Mouse (Mus musculus) G1E (cell line): ENCODE results near the gene Mgat4b. TPM values are rescaled to one million over a fixed set of nuclear protein-coding genes. Genes with fewer than 3 reads are reported as not detected.

Source experiments
- ATAC-seq: 2 replicates; pipeline ENCODE4 v1.8.0; 2016; ENCODE audit warnings: mild to moderate bottlenecking; ENCODE audit not compliant: insufficient number of reproducible peaks, poor library complexity, low FRiP score, severe bottlenecking; ENCODE audit errors: extremely low read depth
- DNase-seq: peaks from one replicate; pipeline ENCODE4 v3.0.0; 2012; ENCODE audit warnings: low spot score
- H3K27me3 ChIP-seq: 2 replicates; pipeline ENCODE4 v1.6.1; 2012; ENCODE audit warnings: mild to moderate bottlenecking, low read length, inconsistent platforms; ENCODE audit not compliant: insufficient read depth
- H3K36me3 ChIP-seq: replicated peaks from 2 replicates; pipeline ENCODE3; 2012; ENCODE audit warnings: mild to moderate bottlenecking, inconsistent platforms
- H3K4me1 ChIP-seq: 2 replicates; pipeline ENCODE4 v1.6.1; 2012; ENCODE audit warnings: low read depth, low read length, inconsistent platforms, mixed read lengths; ENCODE audit not compliant: insufficient read depth
- H3K4me3 ChIP-seq: 2 replicates; pipeline ENCODE4 v1.5.1; 2012; ENCODE audit warnings: low read depth, mild to moderate bottlenecking, inconsistent platforms, low read length, moderate library complexity, mixed read lengths
- H3K9me3 ChIP-seq: replicated peaks from 2 replicates; pipeline ENCODE4 v1.6.1; 2012; ENCODE audit warnings: inconsistent platforms
- CTCF ChIP-seq: IDR thresholded peaks from 2 replicates; pipeline ENCODE4 v1.5.1; 2012; ENCODE audit warnings: low read depth, low read length, inconsistent platforms, mixed read lengths
- GATA1 ChIP-seq: IDR thresholded peaks from 2 replicates; pipeline ENCODE4 v1.6.1; 2012; ENCODE audit warnings: borderline replicate concordance, low read length, inconsistent platforms, mixed read lengths
- GATA2 ChIP-seq: IDR thresholded peaks from 2 replicates; pipeline ENCODE4 v1.6.1; 2012; ENCODE audit warnings: low read depth, low read length, inconsistent platforms, borderline replicate concordance
- POLR2AphosphoS5 ChIP-seq: IDR thresholded peaks from 2 replicates; pipeline ENCODE4 v1.6.1; 2012; ENCODE audit warnings: low read depth, low read length, inconsistent platforms; ENCODE audit not compliant: insufficient replicate concordance
- TAL1 ChIP-seq: conservative IDR thresholded peaks from 2 replicates; pipeline ENCODE4 v1.6.1; 2012; ENCODE audit warnings: low read depth, low read length, inconsistent platforms, mixed read lengths
- polyA plus RNA-seq: library from polyadenylated mRNA; stranded (reverse); fragments of >175 nt; gene quantifications from 2 replicates; pipeline ENCODE4 v1.2.3, GENCODE M21; 2012
- total RNA-seq, 2 experiments: library from RNA; stranded (forward) in 1 of 2; stranded (reverse) in 1 of 2; fragments of 200-1000 nt in 1 of 2; fragments of >200 nt in 1 of 2; fragmentation: Nextera tagmentation in 1 of 2; gene quantifications; 2 replicates each; pipeline ENCODE4 v1.2.3; 2014 to 2017

Gene Mgat4b
- total and polyA plus RNA-seq, 3 experiments, result 15.6 to 106 (median 18.4) TPM

GRCm38 (mm10) chr11:50198916-50199315 is 11.8 kb upstream of the Mgat4b start:
- Histone ChIP-seq H3K9me3 (no peaks in the 10 kb centered on the region), H3K27me3 (no peaks in the 10 kb centered on the region), H3K4me1 (peaks cover 22% of the 10 kb centered on the region), H3K4me3 (no peak overlapping the region), H3K36me3 (peaks cover 96% of the 10 kb centered on the region)
- ATAC-seq (no peak), DNase-seq (no peak)
- TF ChIP-seq TAL1 (no peak), GATA1 (no peak), CTCF (no peak), GATA2 (no peak), POLR2AphosphoS5 (no peak)

- no peaks in the 10 kb centered on the region for H3K27me3 ChIP-seq
- H3K4me1 ChIP-seq, result peaks cover 12% of the 10 kb centered on the region; the same call in 1 of the 2 replicates
- H3K9me3 ChIP-seq, result no peaks in the 10 kb centered on the region
- peaks cover 98% of the 10 kb centered on the region for H3K36me3 ChIP-seq
- DNase-seq, result no peak
- ATAC-seq, result no peak
- no peak for TF ChIP-seq POLR2AphosphoS5
- TF ChIP-seq CTCF, result no peak
- no peak for TF ChIP-seq GATA2
- no peak for TF ChIP-seq TAL1
- no peak for TF ChIP-seq GATA1
- H3K4me3 ChIP-seq, result no peak overlapping the region
Measured at GRCm38 (mm10) chr11:50200613-50201012, 10.1 kb upstream of the Mgat4b start.

DNA sequence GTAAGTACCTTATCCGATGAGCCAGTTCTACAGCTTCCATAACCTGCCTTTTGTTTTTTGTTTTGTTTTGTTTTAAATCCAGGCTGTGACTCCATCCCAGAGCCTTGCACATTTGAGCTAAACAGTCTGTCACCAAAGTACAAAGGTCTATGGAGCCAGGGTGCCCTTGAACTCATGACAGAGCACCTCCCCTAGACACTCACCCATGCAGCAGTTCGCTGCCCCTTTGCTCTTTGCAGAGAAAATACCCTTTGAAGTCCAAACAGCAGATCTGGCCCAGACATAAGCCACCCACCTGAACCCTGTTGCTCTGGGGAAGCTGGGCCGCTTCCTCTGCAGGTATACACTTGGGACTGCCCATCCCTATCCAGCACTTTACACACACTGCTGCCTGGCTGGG is 9.1 kb upstream of the Mgat4b start:
- DNase-seq, result no peak
- no peak for TF ChIP-seq GATA1
- TF ChIP-seq CTCF, result no peak
- no peak for TF ChIP-seq GATA2
- no peak for TF ChIP-seq TAL1
- TF ChIP-seq POLR2AphosphoS5, result no peak
- Histone ChIP-seq H3K9me3 (no peaks in the 10 kb centered on the region), H3K4me1 (peaks cover 9% of the 10 kb centered on the region; the same call in 1 of the 2 replicates), H3K27me3 (no peaks in the 10 kb centered on the region), H3K36me3 (peaks cover 99% of the 10 kb centered on the region), H3K4me3 (no peak overlapping the region)
- no peak; the same call in 1 of the 2 replicates for ATAC-seq

- Histone ChIP-seq H3K27me3 (no peaks in the 10 kb centered on the region), H3K4me3 (no peak overlapping the region), H3K36me3 (peaks cover 99% of the 10 kb centered on the region), H3K9me3 (no peaks in the 10 kb centered on the region), H3K4me1 (peaks cover 25% of the 10 kb centered on the region)
- ATAC-seq (no peak), DNase-seq (no peak)
- TF ChIP-seq CTCF (no peak), TAL1 (no peak), GATA2 (no peak), GATA1 (no peak), POLR2AphosphoS5 (no peak)
Measured at GRCm38 (mm10) chr11:50203302-50203827, 7.3 kb upstream of the Mgat4b start.

DNA sequence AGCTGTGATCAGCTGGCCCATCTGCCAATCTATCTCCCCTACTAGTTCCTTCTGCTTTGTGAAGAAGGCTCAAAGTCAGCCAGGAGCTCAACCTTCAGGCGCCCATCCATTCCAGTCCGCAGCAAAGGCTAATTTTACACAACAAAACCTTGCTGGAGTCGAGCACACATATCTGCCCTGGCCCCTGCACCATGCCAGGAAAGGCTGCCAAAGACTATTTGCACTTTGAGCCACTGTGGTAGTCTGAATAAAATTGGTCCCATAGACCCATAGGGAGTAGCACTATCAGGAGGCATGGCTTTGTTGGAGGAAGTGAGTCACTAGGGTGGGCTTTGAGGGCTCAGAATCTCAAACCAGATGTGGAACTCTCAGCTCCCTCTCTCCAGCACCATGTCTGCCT is 5.3 kb upstream of the Mgat4b start:
- Histone ChIP-seq H3K4me1 (peaks cover 35% of the 10 kb centered on the region), H3K36me3 (peaks cover 86% of the 10 kb centered on the region), H3K4me3 (no peak overlapping the region), H3K9me3 (no peaks in the 10 kb centered on the region), H3K27me3 (no peaks in the 10 kb centered on the region)
- TF ChIP-seq GATA2, result no peak
- no peak for TF ChIP-seq GATA1
- no peak for TF ChIP-seq POLR2AphosphoS5
- TF ChIP-seq CTCF, result no peak
- TF ChIP-seq TAL1, result no peak
- ATAC-seq, result no peak
- DNase-seq, result no peak

DNA sequence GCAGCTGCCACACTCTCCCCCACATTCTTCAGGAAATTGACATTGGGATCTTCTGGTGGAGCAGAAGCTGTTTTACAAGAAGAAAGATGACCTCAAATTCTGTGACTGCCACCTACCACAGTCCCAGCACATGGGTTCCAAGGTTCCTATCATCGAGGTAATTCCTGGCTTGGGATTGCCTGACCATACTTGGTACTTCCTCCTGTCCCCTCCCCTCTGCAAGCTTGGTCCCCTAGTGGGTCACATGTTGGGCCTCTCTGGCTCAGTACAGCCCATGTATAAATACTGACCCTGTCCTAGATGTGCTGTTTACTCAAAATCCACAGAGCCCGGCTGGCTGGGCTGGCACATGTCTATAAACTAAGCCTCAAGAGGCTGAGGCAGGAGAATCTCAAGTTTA is 4.7 kb upstream of the Mgat4b start:
- Histone ChIP-seq H3K4me1 (peaks cover 38% of the 10 kb centered on the region), H3K9me3 (no peaks in the 10 kb centered on the region), H3K4me3 (no peak overlapping the region), H3K36me3 (peaks cover 80% of the 10 kb centered on the region), H3K27me3 (no peaks in the 10 kb centered on the region)
- ATAC-seq (no peak), DNase-seq (no peak)
- TF ChIP-seq POLR2AphosphoS5, result no peak
- no peak for TF ChIP-seq GATA2
- TF ChIP-seq TAL1, result no peak
- TF ChIP-seq GATA1, result no peak
- no peak for TF ChIP-seq CTCF

GRCm38 (mm10) chr11:50207344-50207743 is 3.3 kb upstream of the Mgat4b start:
- H3K4me3 ChIP-seq, result no peak overlapping the region
- no peaks in the 10 kb centered on the region for H3K9me3 ChIP-seq
- H3K4me1 ChIP-seq, result peaks cover 51% of the 10 kb centered on the region
- no peaks in the 10 kb centered on the region for H3K27me3 ChIP-seq
- TF ChIP-seq GATA1 (no peak), TAL1 (no peak), POLR2AphosphoS5 (no peak), GATA2 (no peak), CTCF (no peak)
- ATAC-seq (no peak), DNase-seq (no peak)
- peaks cover 67% of the 10 kb centered on the region for H3K36me3 ChIP-seq
